Mouse (Mus musculus) kidney, embryonic 14.5 days (tissue): ENCODE measurements around the gene Cbr4. TPM values are rescaled to one million over a fixed set of nuclear protein-coding genes. Genes with fewer than 3 reads are reported as not detected.

Source experiments
- ATAC-seq: fragments of 200-750 bp; cut with Nextera tagmentation; 2 replicates; pipeline ENCODE4 v1.8.0; 2017; ENCODE audit warnings: moderate number of reproducible peaks, mild to moderate bottlenecking, moderate TSS enrichment, moderate library complexity; ENCODE audit not compliant: low FRiP score, low TSS enrichment
- H3K27ac ChIP-seq: fragments of 300-500 bp; sonication (generic); 2 replicates; pipeline ENCODE4 v1.5.1; 2014; ENCODE audit warnings: low read depth, mild to moderate bottlenecking, low read length, moderate library complexity, mixed read lengths
- H3K27me3 ChIP-seq: fragments of 300-500 bp; sonication (generic); 2 replicates; pipeline ENCODE4 v1.6.1; 2014; ENCODE audit warnings: mild to moderate bottlenecking, low read length; ENCODE audit not compliant: control insufficient read depth, insufficient read depth
- H3K36me3 ChIP-seq: fragments of 300-500 bp; sonication (generic); 2 replicates; pipeline ENCODE4 v1.6.1; 2014; ENCODE audit warnings: low read length, mixed read lengths; ENCODE audit not compliant: control insufficient read depth, insufficient read depth
- H3K4me1 ChIP-seq: fragments of 300-500 bp; sonication (generic); 2 replicates; pipeline ENCODE4 v1.6.1; 2014; ENCODE audit warnings: low read length, mixed read lengths; ENCODE audit not compliant: control insufficient read depth, insufficient read depth
- H3K4me2 ChIP-seq: fragments of 300-500 bp; sonication (generic); replicated peaks from 2 replicates; pipeline ENCODE4 v1.6.1; 2014; ENCODE audit warnings: low read depth, mild to moderate bottlenecking, low read length
- H3K4me3 ChIP-seq: fragments of 300-500 bp; sonication (generic); 2 replicates; pipeline ENCODE4 v1.5.1; 2014; ENCODE audit warnings: mild to moderate bottlenecking, low read length
- H3K9ac ChIP-seq: fragments of 300-500 bp; sonication (generic); 2 replicates; pipeline ENCODE4 v1.6.1; 2014; ENCODE audit warnings: low read depth, mild to moderate bottlenecking, low read length, moderate library complexity
- H3K9me3 ChIP-seq: fragments of 300-500 bp; sonication (generic); 2 replicates; pipeline ENCODE4 v1.6.1; 2016; ENCODE audit warnings: low read length; ENCODE audit not compliant: control insufficient read depth
- WGBS: fragments of 180-500 bp; shearing (Covaris S2); extraction: QIAGEN DNeasy Blood & Tissue Kit; methylation state at CpG from one replicate; pipeline ENCODE4 v1.1.7; 2014; 5-methylcytosine and 5-hydroxymethylcytosine counted together
- polyA plus RNA-seq: library from polyadenylated mRNA; unstranded; fragments of >200 nt; fragmentation: Nextera tagmentation; extraction: Ambion mirVana; gene quantifications from 2 replicates; pipeline ENCODE4 v1.2.1, GENCODE M21; 2014

Cbr4 gene
- polyA plus RNA-seq, 1 experiment from 2014 or later: 30.6 TPM

DNA sequence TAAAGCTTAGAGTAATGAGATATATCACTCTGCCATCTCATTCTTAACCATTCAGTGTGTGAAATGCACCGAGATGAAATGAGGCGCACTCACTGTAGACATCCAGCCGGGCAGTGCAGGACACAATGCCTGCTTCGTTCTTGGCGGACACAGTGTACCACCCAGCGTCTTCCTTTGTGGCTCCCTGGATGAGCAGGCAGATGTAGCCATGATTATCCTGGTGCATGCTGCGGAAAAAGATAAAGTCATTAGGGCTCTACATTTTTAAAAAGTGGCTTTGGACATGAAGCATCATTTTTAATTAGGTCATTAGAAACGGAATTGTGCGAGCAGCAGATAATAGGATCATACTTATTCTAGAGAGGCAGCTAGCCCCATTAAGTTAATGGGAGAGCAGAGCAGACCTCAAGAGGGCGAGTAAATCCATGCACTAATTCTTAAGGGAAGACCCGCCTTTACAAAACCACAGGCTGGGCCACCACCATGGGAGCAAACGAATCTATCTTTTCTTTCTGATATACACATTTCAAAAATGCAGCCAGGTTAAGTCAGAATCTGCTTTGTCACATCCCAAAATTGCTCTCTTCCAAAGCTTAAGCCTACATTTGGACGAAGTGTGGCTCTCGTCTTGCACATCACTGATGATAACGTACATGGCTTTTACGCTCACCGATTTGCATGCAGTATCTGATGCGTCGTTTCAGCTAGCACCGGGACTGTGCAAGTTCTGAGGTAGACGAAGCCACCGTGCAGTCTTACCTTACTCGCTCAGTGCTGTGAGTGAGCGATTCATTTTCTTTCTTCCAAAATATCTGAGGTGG is 27.8 kb downstream of the Cbr4 start:
- Histone ChIP-seq H3K9me3 (no peaks in the 10 kb centered on the region), H3K9ac (no peak overlapping the region), H3K4me1 (no peaks in the 10 kb centered on the region), H3K4me3 (no peak overlapping the region), H3K27ac (no peak overlapping the region), H3K4me2 (no peak overlapping the region), H3K27me3 (no peaks in the 10 kb centered on the region), H3K36me3 (peaks cover 14% of the 10 kb centered on the region; the same call in 1 of the 2 replicates)
- 93% methylated on average over 24 of the region's 24 CpGs for WGBS
- no peak for ATAC-seq

- Histone ChIP-seq H3K4me2 (no peak overlapping the region), H3K36me3 (peaks cover 12% of the 10 kb centered on the region; the same call in 1 of the 2 replicates), H3K4me3 (no peak overlapping the region), H3K9me3 (no peaks in the 10 kb centered on the region), H3K9ac (no peak overlapping the region), H3K27ac (no peak overlapping the region), H3K4me1 (no peaks in the 10 kb centered on the region), H3K27me3 (no peaks in the 10 kb centered on the region)
- 48% methylated on average over 25 of the region's 25 CpGs for WGBS
- peak; percentile 78; the same call in 1 of the 2 replicates for ATAC-seq
These were observed 28.6 kb downstream of the Cbr4 start for GRCm38 (mm10) chr8:61515931-61516744.

GRCm38 (mm10) chr8:61516745-61517501 is 29.4 kb downstream of the Cbr4 start:
- H3K36me3 ChIP-seq: peaks cover 11% of the 10 kb centered on the region; the same call in 1 of the 2 replicates
- H3K9me3 ChIP-seq: no peaks in the 10 kb centered on the region
- no peak for ATAC-seq
- H3K4me3 ChIP-seq: no peak overlapping the region
- H3K27me3 ChIP-seq: no peaks in the 10 kb centered on the region
- no peaks in the 10 kb centered on the region for H3K4me1 ChIP-seq
- WGBS: 76% methylated on average over 8 of the region's 8 CpGs
- no peak overlapping the region for H3K27ac ChIP-seq
- H3K4me2 ChIP-seq: no peak overlapping the region
- no peak overlapping the region for H3K9ac ChIP-seq

GRCm38 (mm10) chr8:61517502-61518185 is 30.1 kb downstream of the Cbr4 start:
- no peak overlapping the region for H3K4me2 ChIP-seq
- H3K4me1 ChIP-seq: no peaks in the 10 kb centered on the region
- no peak overlapping the region for H3K4me3 ChIP-seq
- WGBS: 76% methylated on average over 14 of the region's 14 CpGs
- H3K27ac ChIP-seq: no peak overlapping the region
- no peak for ATAC-seq
- H3K9me3 ChIP-seq: no peaks in the 10 kb centered on the region
- H3K9ac ChIP-seq: no peak overlapping the region
- peaks cover 6% of the 10 kb centered on the region; the same call in 1 of the 2 replicates for H3K36me3 ChIP-seq
- no peaks in the 10 kb centered on the region for H3K27me3 ChIP-seq

DNA sequence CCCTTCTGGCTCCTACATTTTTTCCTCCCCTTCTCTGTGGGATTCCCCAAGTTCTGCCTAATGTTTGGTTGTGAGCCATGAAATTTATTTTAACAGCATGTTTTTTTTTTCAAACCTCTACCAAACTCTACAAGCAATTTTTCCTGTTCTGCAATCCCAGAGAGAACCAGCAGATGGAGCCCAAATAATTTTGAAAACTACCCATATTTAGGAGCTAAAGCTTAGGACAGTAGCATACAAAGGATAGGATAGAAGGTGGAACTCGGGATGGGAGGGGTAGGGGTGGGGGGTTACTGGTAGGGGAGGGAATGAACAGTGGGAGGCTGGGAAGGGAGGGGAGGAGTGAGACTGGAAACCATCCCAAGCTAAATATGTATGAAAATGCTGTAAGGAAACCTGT is 34.6 kb downstream of the Cbr4 start:
- no peak overlapping the region for H3K27ac ChIP-seq
- H3K9ac ChIP-seq: no peak overlapping the region
- WGBS: 13% methylated on average over 1 of the region's 1 CpGs
- H3K9me3 ChIP-seq: no peaks in the 10 kb centered on the region
- no peak overlapping the region for H3K4me2 ChIP-seq
- H3K4me1 ChIP-seq: no peaks in the 10 kb centered on the region
- H3K4me3 ChIP-seq: no peak overlapping the region
- ATAC-seq: 0 out of 2 replicates have a peak, but pooled peaks have one; percentile 64
- H3K27me3 ChIP-seq: no peaks in the 10 kb centered on the region
- peaks cover 17% of the 10 kb centered on the region; the same call in 1 of the 2 replicates for H3K36me3 ChIP-seq

GRCm38 (mm10) chr8:61527037-61527436 is 39.5 kb downstream of the Cbr4 start:
- WGBS: 94% methylated on average over 14 of the region's 14 CpGs
- no peak overlapping the region for H3K27ac ChIP-seq
- peaks cover 33% of the 10 kb centered on the region; the same call in 1 of the 2 replicates for H3K36me3 ChIP-seq
- no peak overlapping the region for H3K4me3 ChIP-seq
- H3K4me1 ChIP-seq: no peaks in the 10 kb centered on the region
- no peaks in the 10 kb centered on the region for H3K27me3 ChIP-seq
- H3K9ac ChIP-seq: no peak overlapping the region
- H3K4me2 ChIP-seq: no peak overlapping the region
- H3K9me3 ChIP-seq: no peaks in the 10 kb centered on the region
- ATAC-seq: no peak

- ATAC-seq: no peak
These were observed 40.7 kb downstream of the Cbr4 start for GRCm38 (mm10) chr8:61528197-61528596.

GRCm38 (mm10) chr8:61528642-61529041 is 41.1 kb downstream of the Cbr4 start:
- no peaks in the 10 kb centered on the region for H3K9me3 ChIP-seq
- no peak overlapping the region for H3K9ac ChIP-seq
- ATAC-seq: no peak
- WGBS: 91% methylated on average over 6 of the region's 6 CpGs
- no peaks in the 10 kb centered on the region for H3K27me3 ChIP-seq
- H3K27ac ChIP-seq: no peak overlapping the region
- H3K36me3 ChIP-seq: peaks cover 33% of the 10 kb centered on the region; the same call in 1 of the 2 replicates
- no peak overlapping the region for H3K4me3 ChIP-seq
- no peak overlapping the region for H3K4me2 ChIP-seq
- no peaks in the 10 kb centered on the region for H3K4me1 ChIP-seq

More at GRCm38 (mm10) chr8:61528197-61528596, 40.7 kb downstream of the Cbr4 start:
- H3K4me1 ChIP-seq: no peaks in the 10 kb centered on the region
- H3K27me3 ChIP-seq: no peaks in the 10 kb centered on the region
- no peak overlapping the region for H3K4me3 ChIP-seq
- WGBS: 89% methylated on average over 9 of the region's 9 CpGs
- no peak overlapping the region for H3K27ac ChIP-seq
- no peak overlapping the region for H3K9ac ChIP-seq
- no peaks in the 10 kb centered on the region for H3K9me3 ChIP-seq
- H3K4me2 ChIP-seq: no peak overlapping the region
- peaks cover 33% of the 10 kb centered on the region; the same call in 1 of the 2 replicates for H3K36me3 ChIP-seq
